Mouse (Mus musculus) forebrain, embryonic 10.5 days (tissue): Measurements from ENCODE around the gene Bri3. TPM values are rescaled to one million over a fixed set of nuclear protein-coding genes. Genes with fewer than 3 reads are reported as not detected.
A peak's percentile ranks its signal among the peaks of the same experiment; 100 is the strongest.

Experiments used
- DNase-seq: peaks from one replicate; pipeline ENCODE4 v3.0.0-alpha.2; 2017; ENCODE audit warnings: low spot score; ENCODE audit errors: extremely low spot score
- H3K27ac ChIP-seq: fragments of 300-500 bp; sonication (generic); 2 replicates; pipeline ENCODE4 v1.5.1; 2016; ENCODE audit warnings: mild to moderate bottlenecking
- H3K27me3 ChIP-seq: fragments of 300-500 bp; sonication (generic); 2 replicates; pipeline ENCODE4 v1.6.1; 2016; ENCODE audit warnings: mild to moderate bottlenecking; ENCODE audit not compliant: poor library complexity, severe bottlenecking
- H3K36me3 ChIP-seq: fragments of 300-500 bp; sonication (generic); replicated peaks from 2 replicates; pipeline ENCODE4 v1.6.1; 2016; ENCODE audit warnings: mild to moderate bottlenecking, moderate library complexity
- H3K4me1 ChIP-seq: fragments of 300-500 bp; sonication (generic); 2 replicates; pipeline ENCODE4 v1.6.1; 2016
- H3K4me3 ChIP-seq: fragments of 300-500 bp; sonication (generic); 2 replicates; pipeline ENCODE4 v1.5.1; 2016; ENCODE audit warnings: mild to moderate bottlenecking, moderate library complexity
- H3K9me3 ChIP-seq: fragments of 300-500 bp; sonication (generic); 2 replicates; pipeline ENCODE4 v1.6.1; 2016; ENCODE audit warnings: mild to moderate bottlenecking, moderate library complexity
- WGBS: fragments of 180-500 bp; shearing (Covaris S2); methylation state at CpG from one replicate; pipeline ENCODE4 v1.1.7; 2016; 5-methylcytosine and 5-hydroxymethylcytosine counted together
- polyA plus RNA-seq: library from polyadenylated mRNA; unstranded; fragments of >200 nt; fragmentation: Nextera tagmentation; extraction: Ambion mirVana; gene quantifications from 2 replicates; pipeline ENCODE4 v1.2.1, GENCODE M21; 2016

Bri3 gene
- polyA plus RNA-seq, 1 experiment from 2014 or later = 113 TPM

GRCm38 (mm10) chr5:144257451-144258110, 13.3 kb downstream of the Bri3 start:
- H3K4me1 ChIP-seq = peaks cover 63% of the 10 kb centered on the region
- H3K4me3 ChIP-seq = peak overlapping the region; percentile 99
- H3K27me3 ChIP-seq = no peaks in the 10 kb centered on the region
- no peaks in the 10 kb centered on the region for H3K9me3 ChIP-seq
- WGBS = 78% methylated on average over 3 of the region's 3 CpGs
- H3K36me3 ChIP-seq = peaks cover 54% of the 10 kb centered on the region
- DNase-seq = no peak
- H3K27ac ChIP-seq = peak overlapping the region; percentile 98

GRCm38 (mm10) chr5:144258131-144258611, 13.9 kb downstream of the Bri3 start:
- no peaks in the 10 kb centered on the region for H3K9me3 ChIP-seq
- H3K36me3 ChIP-seq = peaks cover 59% of the 10 kb centered on the region
- H3K27ac ChIP-seq = peak overlapping the region; percentile 98
- no peak for DNase-seq
- H3K4me1 ChIP-seq = peaks cover 63% of the 10 kb centered on the region
- peak overlapping the region; percentile 99 for H3K4me3 ChIP-seq
- WGBS = 39% methylated on average over 14 of the region's 14 CpGs
- H3K27me3 ChIP-seq = no peaks in the 10 kb centered on the region

- H3K27me3 ChIP-seq = no peaks in the 10 kb centered on the region
- peak overlapping the region; percentile 99 for H3K4me3 ChIP-seq
- no peak for DNase-seq
- peaks cover 63% of the 10 kb centered on the region for H3K4me1 ChIP-seq
- peaks cover 64% of the 10 kb centered on the region for H3K36me3 ChIP-seq
- H3K9me3 ChIP-seq = no peaks in the 10 kb centered on the region
- WGBS = 14% methylated on average over 2 of the region's 2 CpGs
- peak overlapping the region; percentile 98 for H3K27ac ChIP-seq
These were observed 14.4 kb downstream of the Bri3 start for GRCm38 (mm10) chr5:144258687-144259086.

- H3K27me3 ChIP-seq = no peaks in the 10 kb centered on the region
- no peaks in the 10 kb centered on the region for H3K9me3 ChIP-seq
- DNase-seq = no peak
- H3K36me3 ChIP-seq = peaks cover 67% of the 10 kb centered on the region
- peak overlapping the region; percentile 98; the same call in 1 of the 2 replicates for H3K27ac ChIP-seq
- H3K4me3 ChIP-seq = peak overlapping the region; percentile 99; the same call in 1 of the 2 replicates
- WGBS = 70% methylated on average over 6 of the region's 6 CpGs
- H3K4me1 ChIP-seq = peaks cover 60% of the 10 kb centered on the region
These were observed 15.0 kb downstream of the Bri3 start for GRCm38 (mm10) chr5:144259228-144259627.

GRCm38 (mm10) chr5:144260464-144260863, 16.2 kb downstream of the Bri3 start:
- Histone ChIP-seq H3K27me3 (no peaks in the 10 kb centered on the region), H3K9me3 (no peaks in the 10 kb centered on the region), H3K36me3 (peaks cover 78% of the 10 kb centered on the region), H3K4me1 (peaks cover 56% of the 10 kb centered on the region), H3K4me3 (no peak overlapping the region), H3K27ac (no peak overlapping the region)
- DNase-seq = no peak
- 85% methylated on average over 8 of the region's 8 CpGs for WGBS

GRCm38 (mm10) chr5:144261309-144261708, 17.1 kb downstream of the Bri3 start:
- peaks cover 54% of the 10 kb centered on the region for H3K4me1 ChIP-seq
- WGBS = 83% methylated on average over 9 of the region's 9 CpGs
- no peak overlapping the region for H3K4me3 ChIP-seq
- H3K36me3 ChIP-seq = peaks cover 86% of the 10 kb centered on the region
- H3K27ac ChIP-seq = no peak overlapping the region
- DNase-seq = no peak
- H3K9me3 ChIP-seq = no peaks in the 10 kb centered on the region
- no peaks in the 10 kb centered on the region for H3K27me3 ChIP-seq

- Histone ChIP-seq H3K4me3 (no peak overlapping the region), H3K9me3 (no peaks in the 10 kb centered on the region), H3K4me1 (peaks cover 49% of the 10 kb centered on the region), H3K36me3 (peaks cover 92% of the 10 kb centered on the region), H3K27ac (no peak overlapping the region), H3K27me3 (no peaks in the 10 kb centered on the region)
- DNase-seq = no peak
- 91% methylated on average over 5 of the region's 5 CpGs for WGBS
These were observed 17.6 kb downstream of the Bri3 start for GRCm38 (mm10) chr5:144261829-144262228.

GRCm38 (mm10) chr5:144263082-144263481, 18.8 kb downstream of the Bri3 start:
- no peaks in the 10 kb centered on the region for H3K27me3 ChIP-seq
- peaks cover 36% of the 10 kb centered on the region for H3K4me1 ChIP-seq
- H3K27ac ChIP-seq = no peak overlapping the region
- no peak overlapping the region for H3K4me3 ChIP-seq
- no peaks in the 10 kb centered on the region for H3K9me3 ChIP-seq
- DNase-seq = no peak
- H3K36me3 ChIP-seq = peaks cover 93% of the 10 kb centered on the region
- 94% methylated on average over 9 of the region's 9 CpGs for WGBS

GRCm38 (mm10) chr5:144263496-144263895, 19.3 kb downstream of the Bri3 start:
- Histone ChIP-seq H3K27me3 (no peaks in the 10 kb centered on the region), H3K27ac (no peak overlapping the region), H3K4me3 (no peak overlapping the region), H3K4me1 (peaks cover 32% of the 10 kb centered on the region), H3K36me3 (peaks cover 93% of the 10 kb centered on the region), H3K9me3 (no peaks in the 10 kb centered on the region)
- no peak for DNase-seq
- 88% methylated on average over 13 of the region's 13 CpGs for WGBS

GRCm38 (mm10) chr5:144267535-144268241, 23.5 kb downstream of the Bri3 start:
- Histone ChIP-seq H3K4me3 (no peak overlapping the region), H3K4me1 (peaks cover 3% of the 10 kb centered on the region; the same call in 1 of the 2 replicates), H3K27me3 (no peaks in the 10 kb centered on the region), H3K27ac (no peak overlapping the region), H3K9me3 (no peaks in the 10 kb centered on the region), H3K36me3 (peaks cover 82% of the 10 kb centered on the region)
- 89% methylated on average over 8 of the region's 8 CpGs for WGBS
- DNase-seq = no peak

GRCm38 (mm10) chr5:144269926-144270325, 25.7 kb downstream of the Bri3 start:
- no peak for DNase-seq
- H3K4me3 ChIP-seq = no peak overlapping the region
- no peaks in the 10 kb centered on the region for H3K27me3 ChIP-seq
- peaks cover 6% of the 10 kb centered on the region for H3K4me1 ChIP-seq
- H3K9me3 ChIP-seq = no peaks in the 10 kb centered on the region
- H3K36me3 ChIP-seq = peaks cover 62% of the 10 kb centered on the region
- no peak overlapping the region for H3K27ac ChIP-seq
- WGBS = 89% methylated on average over 7 of the region's 7 CpGs

GRCm38 (mm10) chr5:144270420-144270819, 26.2 kb downstream of the Bri3 start:
- Histone ChIP-seq H3K27me3 (no peaks in the 10 kb centered on the region), H3K36me3 (peaks cover 58% of the 10 kb centered on the region), H3K4me3 (no peak overlapping the region), H3K4me1 (peaks cover 10% of the 10 kb centered on the region), H3K27ac (no peak overlapping the region), H3K9me3 (no peaks in the 10 kb centered on the region)
- DNase-seq = no peak
- WGBS = 94% methylated on average over 8 of the region's 8 CpGs

- H3K4me1 ChIP-seq = peaks cover 16% of the 10 kb centered on the region
- no peak for DNase-seq
- WGBS = 88% methylated on average over 3 of the region's 3 CpGs
These were observed 26.9 kb downstream of the Bri3 start for GRCm38 (mm10) chr5:144271118-144271517.

More at GRCm38 (mm10) chr5:144271118-144271517, 26.9 kb downstream of the Bri3 start:
- Histone ChIP-seq H3K4me3 (no peak overlapping the region), H3K27ac (no peak overlapping the region), H3K36me3 (peaks cover 57% of the 10 kb centered on the region), H3K27me3 (no peaks in the 10 kb centered on the region), H3K9me3 (no peaks in the 10 kb centered on the region)
